Mouse (Mus musculus): Measurements from ENCODE around the gene Thg1l.

Thg1l gene

GRCm38 (mm10) chr11:45955127-45955627 is at the start of gene Thg1l:
TSS of gene Thg1l (minus strand) at chr11:45955494.
- peak; percentile 95 for DNase-seq (ENCODE audit: low spot score in 2 of 2)

DNA sequence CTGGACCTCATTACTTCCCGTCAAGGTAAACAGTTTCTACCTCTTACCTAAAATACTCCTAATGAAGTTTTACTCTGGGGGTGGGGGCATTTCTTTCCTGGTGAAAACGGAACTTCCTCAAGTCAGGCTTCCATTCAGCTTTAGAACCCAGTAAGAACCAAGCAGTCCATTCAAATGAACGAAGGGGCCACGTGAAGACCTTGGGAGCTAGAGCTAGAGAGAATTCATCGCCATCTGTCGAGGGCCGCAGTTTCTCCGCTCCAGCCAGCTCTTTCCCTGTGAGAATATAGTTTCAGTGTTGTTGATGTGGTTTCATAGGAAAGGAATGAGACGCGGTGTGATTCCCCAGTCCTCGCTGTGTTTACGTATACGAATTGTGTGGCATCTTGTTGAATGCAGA is 36.8 kb upstream of the Thg1l start:
- no peak for DNase-seq (ENCODE audit: low spot score in 2 of 2)

DNA sequence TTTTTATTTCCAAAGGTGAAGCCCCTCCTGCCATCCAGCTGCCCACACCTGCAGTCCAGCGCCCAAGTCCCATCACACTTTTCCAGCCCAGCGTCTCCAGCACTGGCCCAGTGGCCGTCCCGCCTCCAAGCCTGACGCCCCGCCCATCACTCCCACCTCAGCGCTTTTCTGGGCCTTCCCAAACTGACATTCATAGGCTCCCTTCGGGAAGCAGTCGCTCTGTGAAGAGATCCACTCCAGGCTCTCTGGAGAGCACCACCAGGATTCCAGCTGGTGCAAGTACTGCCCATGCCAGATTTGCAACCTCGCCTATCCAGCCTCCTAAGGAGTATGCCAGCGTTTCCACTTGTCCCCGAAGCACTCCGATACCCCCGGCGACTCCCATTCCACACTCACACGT is 36.3 kb upstream of the Thg1l start:
- DNase-seq (ENCODE audit: low spot score in 2 of 2), result no peak

DNA sequence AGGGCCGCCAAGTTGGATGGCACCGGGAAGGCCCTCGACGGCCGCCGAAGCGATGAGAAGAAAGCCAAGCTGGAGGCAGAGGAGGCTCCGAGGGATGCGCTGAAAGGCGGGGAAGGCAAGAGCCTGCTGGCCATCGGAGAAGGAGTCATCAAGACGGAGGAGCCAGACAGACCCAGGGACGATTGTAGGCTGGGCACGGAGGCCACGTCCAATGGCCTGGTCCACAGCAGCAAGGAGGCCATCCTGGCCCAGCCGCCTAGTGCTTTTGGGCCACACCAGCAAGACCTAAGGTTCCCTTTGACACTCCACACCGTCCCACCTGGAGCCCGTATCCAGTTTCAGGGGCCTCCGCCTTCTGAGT is 25.6 kb upstream of the Thg1l start:
- no peak for DNase-seq (ENCODE audit: low spot score in 2 of 2)

- peak; percentile 12 to 20 for DNase-seq (ENCODE audit: low spot score in 2 of 2)
Observed at GRCm38 (mm10) chr11:45979946-45980892, 24.9 kb upstream of the Thg1l start, which contains the start of gene Sox30. TSS of gene Sox30 (plus strand) at chr11:45980310.

DNA sequence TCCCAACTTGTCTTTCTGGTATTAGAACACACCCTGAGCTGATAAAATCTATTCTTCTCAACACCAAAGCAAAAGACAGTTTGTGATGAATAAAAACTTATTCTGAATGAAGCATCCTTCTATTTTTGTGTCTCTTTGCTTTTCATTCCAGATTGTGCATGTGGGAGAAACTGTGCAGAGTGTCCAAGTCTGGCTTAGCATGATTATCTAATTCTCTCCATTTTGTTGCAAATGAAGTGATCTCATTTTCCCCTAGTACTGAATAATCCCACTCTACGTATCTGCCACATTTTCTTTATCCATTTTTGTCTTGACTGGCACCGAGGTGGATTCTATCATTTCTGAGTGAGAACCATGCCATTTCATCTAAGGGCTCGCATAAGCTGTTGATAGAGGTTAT is 20.8 kb upstream of the Thg1l start:
- DNase-seq (ENCODE audit: low spot score in 2 of 2), result no peak

DNA sequence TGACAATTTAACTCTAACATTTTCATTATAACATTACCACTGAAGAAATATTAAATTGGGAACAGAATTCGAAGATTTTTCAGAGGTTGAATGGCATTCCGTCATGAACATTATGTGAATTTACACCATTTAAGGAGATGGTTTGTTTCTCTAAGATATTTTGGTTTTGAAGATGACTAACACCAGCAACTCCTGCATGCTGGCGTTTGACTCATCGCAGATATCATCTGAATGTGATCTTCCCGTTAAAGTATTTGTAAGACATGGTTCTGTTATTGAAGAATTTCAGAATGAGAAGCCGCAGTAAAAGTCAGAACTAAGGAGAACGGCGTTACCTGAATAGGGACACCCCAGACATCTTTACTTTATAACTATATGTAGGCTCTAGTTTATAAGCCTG is 19.2 kb upstream of the Thg1l start:
- no peak for DNase-seq (ENCODE audit: low spot score in 2 of 2)

DNA sequence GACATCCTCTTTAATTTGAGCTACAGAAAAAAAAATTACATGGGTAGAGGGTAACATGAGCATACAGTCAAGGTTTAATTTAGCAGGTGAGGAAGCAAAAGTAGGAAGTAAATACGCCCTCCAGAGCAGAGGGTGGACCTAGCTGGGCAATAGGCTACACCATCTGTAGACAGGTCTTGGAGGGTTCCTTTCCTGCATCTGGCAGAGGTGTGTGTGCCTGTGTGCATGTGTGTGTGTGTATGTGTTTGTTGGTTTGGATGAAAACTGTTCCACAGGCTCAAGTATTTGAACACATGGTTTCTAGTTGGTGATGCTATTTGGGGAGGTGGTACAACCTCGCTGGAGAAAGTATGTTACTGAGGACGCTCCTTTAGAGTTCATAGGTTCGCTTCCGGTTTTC is 18.3 kb upstream of the Thg1l start:
- no peak for DNase-seq (ENCODE audit: low spot score in 2 of 2)

DNA sequence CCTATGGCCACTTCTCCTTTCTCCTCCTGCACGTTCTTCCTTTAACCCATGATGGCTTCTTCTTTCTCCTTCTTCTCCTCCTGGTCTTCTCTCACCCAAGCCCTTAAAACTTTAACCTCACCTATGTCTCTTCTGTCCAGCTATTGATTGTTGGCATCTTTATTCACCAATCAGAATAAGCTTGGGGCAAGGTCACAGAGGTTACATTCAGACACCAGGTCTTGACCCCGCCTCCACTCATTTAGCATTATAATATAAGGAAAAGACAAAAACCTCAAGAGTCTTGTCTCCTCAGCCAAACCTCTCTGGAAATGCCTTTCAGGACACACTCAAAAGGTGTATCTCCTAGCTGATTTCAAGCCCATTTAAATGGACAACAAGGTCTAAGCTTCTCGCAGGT is 13.2 kb upstream of the Thg1l start:
- no peak for DNase-seq (ENCODE audit: low spot score in 2 of 2)

DNA sequence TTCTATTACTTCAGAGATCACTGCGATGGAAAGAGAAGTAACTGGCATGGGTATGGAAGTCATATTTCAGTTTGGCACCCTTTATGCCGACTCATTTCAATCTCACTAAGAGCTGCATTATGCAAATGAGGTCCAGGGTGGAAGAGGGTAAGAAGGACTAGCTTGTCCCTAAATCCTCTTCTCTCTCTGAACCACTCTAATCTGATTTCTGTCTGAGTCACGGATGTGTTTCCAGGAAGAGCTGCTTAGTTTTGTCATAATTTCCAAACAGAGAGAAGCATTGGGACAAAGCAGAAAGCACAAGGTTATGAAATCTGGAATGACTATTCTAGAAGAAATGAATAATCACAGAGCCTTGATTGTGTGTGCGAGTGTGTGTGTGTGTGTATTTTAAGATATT is 11.6 kb upstream of the Thg1l start:
- no peak for DNase-seq (ENCODE audit: low spot score in 2 of 2)

- DNase-seq (ENCODE audit: low spot score in 2 of 2), result peak in 1 of 2 experiments; percentile 37
Observed at GRCm38 (mm10) chr11:45960003-45960402, 4.7 kb upstream of the Thg1l start.

DNA sequence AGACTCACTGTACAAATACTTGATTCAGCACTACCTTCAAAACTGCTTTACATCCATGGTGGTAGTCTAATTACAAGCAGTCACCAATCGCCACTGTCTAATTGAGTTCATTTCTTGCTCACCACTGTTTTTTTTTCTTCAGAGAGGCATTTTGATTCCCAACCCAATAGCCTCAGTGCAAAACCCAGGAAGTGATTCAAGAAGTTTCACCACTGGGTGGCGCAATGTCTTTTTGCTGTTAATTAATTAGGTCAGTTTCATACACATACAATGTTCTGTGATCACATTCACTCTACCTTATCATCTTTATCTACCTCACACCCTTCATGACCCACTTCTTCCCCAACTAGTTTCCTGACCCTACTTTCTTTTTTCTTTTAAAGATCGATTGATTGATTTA is 4.3 kb upstream of the Thg1l start:
- peak; percentile 29 to 47 for DNase-seq (ENCODE audit: low spot score in 2 of 2)

DNA sequence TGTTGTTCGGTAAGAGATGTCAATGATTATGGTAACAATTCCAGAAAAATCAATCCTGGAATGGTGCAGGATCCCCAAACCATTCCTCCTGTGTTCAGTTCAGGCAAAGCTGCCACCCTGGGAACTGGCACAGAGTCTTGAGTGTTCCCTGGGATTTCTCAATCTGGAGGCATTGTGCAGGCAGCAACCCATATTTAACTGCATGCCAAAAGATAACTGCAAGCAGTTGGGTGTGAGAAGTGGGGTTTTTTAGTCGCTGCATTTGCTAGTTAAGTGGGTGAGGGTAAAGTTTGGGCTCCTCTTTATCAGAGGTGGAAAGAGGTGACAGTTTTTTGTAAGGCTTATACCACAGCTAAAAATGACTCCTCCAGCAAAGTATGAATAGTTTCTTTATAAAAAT is 7.8 kb downstream of the Thg1l start:
- DNase-seq (ENCODE audit: low spot score in 2 of 2), result no peak

DNA sequence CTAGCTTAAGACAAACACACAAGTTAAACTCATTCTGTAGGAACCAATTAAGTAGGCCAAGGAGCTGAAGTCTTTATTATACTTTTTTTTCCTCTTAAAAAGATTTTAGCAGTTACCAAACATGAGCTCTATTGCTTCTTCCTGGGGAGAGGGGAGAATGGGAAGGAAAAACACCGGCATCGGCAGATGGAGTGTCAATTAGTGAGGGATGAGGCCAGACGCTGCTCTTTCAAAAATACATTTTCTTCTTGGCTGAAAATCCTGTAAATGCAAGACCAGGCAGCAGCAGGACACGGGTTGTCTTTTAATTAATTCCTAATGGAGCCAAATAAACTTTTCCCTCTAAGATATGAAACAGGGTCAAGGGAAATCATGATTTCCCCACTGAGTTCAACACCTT is 8.5 kb downstream of the Thg1l start:
- no peak for DNase-seq (ENCODE audit: low spot score in 2 of 2)

- DNase-seq (ENCODE audit: low spot score in 2 of 2), result peak; percentile 98
Observed at GRCm38 (mm10) chr11:45944643-45945156, 10.6 kb downstream of the Thg1l start, which contains the start of gene Lsm11. TSS of gene Lsm11 (minus strand) at chr11:45944935.

- peak in 1 of 2 experiments; percentile 7 for DNase-seq (ENCODE audit: low spot score in 2 of 2)
Observed at GRCm38 (mm10) chr11:45943891-45944642, 11.2 kb downstream of the Thg1l start.

- DNase-seq (ENCODE audit: low spot score in 2 of 2), result no peak
Observed at GRCm38 (mm10) chr11:45943108-45943705, 12.1 kb downstream of the Thg1l start.

DNA sequence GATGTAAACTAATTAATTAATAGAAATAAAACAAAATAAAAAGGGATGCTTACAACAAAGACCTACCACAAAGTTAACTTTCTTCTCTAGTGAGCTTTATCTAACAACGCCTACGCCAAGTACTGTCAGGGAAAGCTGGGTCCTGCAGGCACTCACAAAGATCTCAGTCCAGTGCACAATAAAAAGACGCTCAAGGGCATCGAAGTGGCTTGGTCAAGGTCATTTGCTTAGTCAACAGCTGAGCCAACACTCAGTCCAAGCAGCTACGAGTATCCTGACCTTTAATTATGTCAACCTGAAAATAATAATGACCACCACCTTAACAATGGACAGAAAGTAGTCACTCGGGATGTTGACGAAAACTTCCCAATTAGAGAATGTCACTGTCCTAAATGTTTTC is 13.0 kb downstream of the Thg1l start:
- DNase-seq (ENCODE audit: low spot score in 2 of 2), result no peak

DNA sequence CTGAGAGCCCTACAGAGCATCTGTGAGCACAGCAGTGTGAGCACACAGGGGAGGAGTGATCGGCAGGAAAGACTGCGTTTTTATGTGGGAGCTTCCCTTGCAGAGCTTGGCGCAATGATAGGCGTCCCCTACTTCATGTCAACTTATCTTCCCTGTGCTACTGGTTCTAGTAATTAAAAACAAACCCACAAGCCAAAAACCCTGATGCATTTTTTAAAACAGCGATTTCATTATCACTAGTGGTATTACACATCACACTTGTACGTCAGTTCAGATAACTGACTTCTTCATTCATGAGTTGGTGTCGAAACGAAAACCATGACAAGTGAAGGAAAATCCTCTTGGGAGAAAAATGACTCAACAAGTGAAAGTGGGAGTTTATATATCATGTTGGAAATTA is 16.4 kb downstream of the Thg1l start:
- DNase-seq (ENCODE audit: low spot score in 2 of 2), result no peak

DNA sequence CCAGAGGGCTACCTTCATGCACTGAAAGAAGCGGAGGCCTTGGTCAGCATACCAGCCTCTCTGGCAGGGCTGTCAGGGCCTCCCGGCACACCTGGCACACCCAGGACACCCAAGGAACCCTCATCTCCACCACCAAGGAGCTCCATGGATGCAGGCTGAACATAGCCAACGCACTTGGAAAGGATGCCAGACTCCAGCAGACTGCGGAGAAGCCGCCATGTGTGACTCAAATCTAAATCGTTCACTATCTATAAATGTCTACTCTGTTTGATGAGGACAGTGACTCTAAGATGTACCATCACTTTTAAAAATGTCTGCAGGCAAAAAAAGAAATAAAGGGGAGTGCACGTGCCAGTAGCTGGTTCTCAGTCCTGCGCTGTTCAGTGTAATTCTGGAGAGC is 17.8 kb downstream of the Thg1l start:
- DNase-seq (ENCODE audit: low spot score in 2 of 2), result no peak

GRCm38 (mm10) chr11:45932771-45933170 is 22.5 kb downstream of the Thg1l start:
- no peak for DNase-seq (ENCODE audit: low spot score in 2 of 2)

GRCm38 (mm10) chr11:45929541-45929940 is 25.8 kb downstream of the Thg1l start:
- no peak for DNase-seq (ENCODE audit: low spot score in 2 of 2)
